ENCODE assay signal across 10 mouse cellular contexts in genomic region chr4:133496738-133497445, GRCm38 (mm10). TPM values are rescaled to one million over a fixed set of nuclear protein-coding genes. Genes with fewer than 3 reads are reported as not detected.
DNase-seq lines count a peak whose midpoint lies in the region; ATAC-seq and TF ChIP-seq lines count a peak whose summit lies in the region.
"Had no signal": no experiment of that assay in that cellular context is flagged by ENCODE, and none has a peak within 500 bp of the region (broad histone marks: within the 10 kb centered on the region; RNA-seq: fewer than 3 reads in every experiment).

No protein-coding gene starts in this region.

- no peak for ATAC-seq in forebrain, embryonic 11.5 days (replicated peaks; ENCODE audit: low FRiP score)
- ATAC-seq in limb, embryonic 15.5 days (ENCODE audit: insufficient number of reproducible peaks, low FRiP score, low TSS enrichment, low read depth): no peak

- H3K27me3 ChIP-seq in forebrain, embryonic 11.5 days (ENCODE audit: control insufficient read depth, insufficient read depth, low read length): peaks cover 61% of the 10 kb centered on the region
- H3K27me3 ChIP-seq in limb, embryonic 15.5 days: peaks cover 67% of the 10 kb centered on the region

- peak overlapping the region; percentile 78; the same call in 1 of the 2 replicates for H3K9ac ChIP-seq in ES-E14 (ENCODE audit: insufficient read depth, low read depth, low read length, poor library complexity, severe bottlenecking)
- no peak overlapping the region for H3K9ac ChIP-seq in forebrain, embryonic 11.5 days (ENCODE audit: low read length)
- no peak overlapping the region for H3K9ac ChIP-seq in limb, embryonic 15.5 days

- DNase-seq in gastrocnemius, adult 2 months: no peak
- DNase-seq in gastrocnemius, postnatal 14 days: no peak
- no peak for DNase-seq in ES-E14 (ENCODE audit: low read depth, low spot score)
- no peak for DNase-seq in forebrain, embryonic 11.5 days (ENCODE audit: low spot score)
- DNase-seq in layer of hippocampus, adult 9-10 months (ENCODE audit: low spot score): no peak
- DNase-seq in lung, postnatal 4 days: no peak
- DNase-seq in Muller cell, postnatal 12 days (ENCODE audit: inconsistent ontology term): no peak

- in situ Hi-C loops in ES-E14 (cut with MboI; ENCODE audit: low sequenced_read_pairs in 2 of 2, unreplicated experiment in 2 of 2): no loop called here

- peak overlapping the region; percentile 78 for H3K4me3 ChIP-seq in gastrocnemius, adult 2 months
- H3K4me3 ChIP-seq in ES-E14 (ENCODE audit: insufficient read depth in 1 of 2, low read depth in 1 of 2, low read length in 2 of 2, poor library complexity in 1 of 2, severe bottlenecking in 1 of 2): peak overlapping the region; percentile 79 to 82
- H3K4me3 ChIP-seq in forebrain, embryonic 11.5 days (ENCODE audit: low read depth, low read length): no peak overlapping the region; the same call in 1 of the 2 replicates
- peak overlapping the region; percentile 65 for H3K4me3 ChIP-seq in limb, embryonic 15.5 days

- no peaks in the 10 kb centered on the region for H3K36me3 ChIP-seq in ES-E14 (ENCODE audit: control insufficient read depth, insufficient read depth, low read length, poor library complexity, severe bottlenecking)
- H3K36me3 ChIP-seq in forebrain, embryonic 11.5 days (ENCODE audit: control insufficient read depth, insufficient read depth, low read length): no peaks in the 10 kb centered on the region
- no peaks in the 10 kb centered on the region for H3K36me3 ChIP-seq in limb, embryonic 15.5 days

- no peak for TF ChIP-seq CTCF in gastrocnemius, adult 2 months (IDR thresholded peaks at IDR 0.05)

- H3K9me3 ChIP-seq in ES-E14 (ENCODE audit: control insufficient read depth, insufficient read depth, low read depth, low read length): no peaks in the 10 kb centered on the region
- no peaks in the 10 kb centered on the region for H3K9me3 ChIP-seq in forebrain, embryonic 11.5 days (ENCODE audit: control insufficient read depth, low read length)
- no peaks in the 10 kb centered on the region for H3K9me3 ChIP-seq in limb, embryonic 15.5 days

- peak overlapping the region; percentile 100; the same call in 1 of the 2 replicates for H3K4me2 ChIP-seq in forebrain, embryonic 11.5 days (ENCODE audit: low read depth, low read length, severe bottlenecking)
- H3K4me2 ChIP-seq in limb, embryonic 15.5 days: peak overlapping the region; percentile 99; the same call in 1 of the 2 replicates

- H3K4me1 ChIP-seq in ES-E14 (ENCODE audit: control insufficient read depth in 2 of 2, insufficient read depth in 2 of 2, low read length in 2 of 2, poor library complexity in 1 of 2): peaks cover 3 to 11% of the 10 kb centered on the region in 2 experiments; a peak in 1 of 4 replicates
- peaks cover 12% of the 10 kb centered on the region for H3K4me1 ChIP-seq in forebrain, embryonic 11.5 days (replicated peaks; ENCODE audit: control insufficient read depth, insufficient read depth, low read length)
- H3K4me1 ChIP-seq in limb, embryonic 15.5 days: peaks cover 30% of the 10 kb centered on the region

- no peak overlapping the region for H3K27ac ChIP-seq in gastrocnemius, adult 2 months
- no peak overlapping the region for H3K27ac ChIP-seq in ES-E14 (ENCODE audit: insufficient read depth, low read depth, low read length, poor library complexity, severe bottlenecking)
- no peak overlapping the region for H3K27ac ChIP-seq in forebrain, embryonic 11.5 days (ENCODE audit: low read depth, low read length)
- H3K27ac ChIP-seq in limb, embryonic 15.5 days: no peak overlapping the region

- intact Hi-C loops in gastrocnemius, adult 2 months (cut with DNase I): no loop called here
- intact Hi-C loops in gastrocnemius, postnatal 14 days (cut with DNase I; ENCODE audit: low total_unique reads): loop anchor here (2.0 kb wide), 1 partner anchor 20 kb away; no protein-coding TSS in a partner anchor

- 25% methylated on average over 6 of the region's 6 CpGs for WGBS in forebrain, embryonic 11.5 days
- 21% methylated on average over 6 of the region's 6 CpGs for WGBS in limb, embryonic 15.5 days

TF ChIP-seq in ES-E14, 5 proteins besides CTCF, POLR2A, EP300 and RAD21:
- TF ChIP-seq HCFC1 (IDR thresholded peaks at IDR 0.05; ENCODE audit: borderline replicate concordance, insufficient read depth, low read length) (no peak), ZC3H11A (IDR thresholded peaks at IDR 0.05; ENCODE audit: borderline replicate concordance, low read depth, low read length) (no peak)

RNA-seq across cellular contexts. Expression of gene Trnp1, which starts 1.5 kb away (rescaled TPM):
- under 1 TPM; 0.36 to 0.61 TPM for total RNA-seq in gastrocnemius, adult 2 months (2021)
- 1 to 10 TPM; 1.1 to 1.7 TPM for total RNA-seq in gastrocnemius, postnatal 14 days (2021)
- total RNA-seq in ES-E14 (2012; rRNA removed): 0.90 and 0.94 TPM in 2 replicates
- polyA plus RNA-seq in forebrain, embryonic 11.5 days (2014; fragmentation: Nextera tagmentation; extraction: Ambion mirVana): 1.8 and 1.9 TPM in 2 replicates
- 3.7 and 4.0 TPM in 2 replicates for polyA plus RNA-seq in limb, embryonic 15.5 days (2015; fragmentation: Nextera tagmentation; extraction: Ambion mirVana)
- total RNA-seq: liver, adult 2 months had no signal

RNA-seq across cellular contexts. Expression of gene Tent5b, which starts 17.0 kb away (rescaled TPM):
- 1 to 10 TPM; 1.1 TPM for total RNA-seq in gastrocnemius, adult 2 months (2021)
- total RNA-seq in gastrocnemius, postnatal 14 days (2021): 1 to 10 TPM in 1 of 2 experiments, under 1 TPM in 1; 0.21 to 1.0 TPM
- total RNA-seq in ES-E14 (2012; rRNA removed): 7.5 and 8.5 TPM in 2 replicates
- polyA plus RNA-seq in forebrain, embryonic 11.5 days (2014; fragmentation: Nextera tagmentation; extraction: Ambion mirVana): 0.76 and 0.80 TPM in 2 replicates
- 11.8 and 12.6 TPM in 2 replicates for polyA plus RNA-seq in limb, embryonic 15.5 days (2015; fragmentation: Nextera tagmentation; extraction: Ambion mirVana)

RNA-seq across cellular contexts. Expression of gene Kdf1, which starts 21.9 kb away (rescaled TPM):
- total RNA-seq in gastrocnemius, adult 2 months (2021): not detected
- not detected for total RNA-seq in gastrocnemius, postnatal 14 days (2021)
- 3.4 and 4.1 TPM in 2 replicates for total RNA-seq in ES-E14 (2012; rRNA removed)
- polyA plus RNA-seq in forebrain, embryonic 11.5 days (2014; fragmentation: Nextera tagmentation; extraction: Ambion mirVana): 1.1 and 2.1 TPM in 2 replicates
- 22.7 and 22.9 TPM in 2 replicates for polyA plus RNA-seq in limb, embryonic 15.5 days (2015; fragmentation: Nextera tagmentation; extraction: Ambion mirVana)
- total RNA-seq: gastrocnemius, postnatal 4 days had no signal

RNA-seq across cellular contexts. Expression of gene Nudc, which starts 48.9 kb away (rescaled TPM):
- total RNA-seq in gastrocnemius, adult 2 months (2021): 10 to 100 TPM; 45.6 to 53.5 TPM
- total RNA-seq in gastrocnemius, postnatal 14 days (2021): 10 to 100 TPM; 49.4 to 51.3 TPM
- 340 and 358 TPM in 2 replicates for total RNA-seq in ES-E14 (2012; rRNA removed)
- polyA plus RNA-seq in forebrain, embryonic 11.5 days (2014; fragmentation: Nextera tagmentation; extraction: Ambion mirVana): 348 and 363 TPM in 2 replicates
- 247 and 256 TPM in 2 replicates for polyA plus RNA-seq in limb, embryonic 15.5 days (2015; fragmentation: Nextera tagmentation; extraction: Ambion mirVana)

RNA-seq across cellular contexts. Expression of gene Nr0b2, which starts 56.3 kb away (rescaled TPM):
- total RNA-seq in gastrocnemius, adult 2 months (2021): not detected
- total RNA-seq in gastrocnemius, postnatal 14 days (2021): not detected
- total RNA-seq in ES-E14 (2012; rRNA removed): 0.31 and 0.32 TPM in 2 replicates
- polyA plus RNA-seq in forebrain, embryonic 11.5 days (2014; fragmentation: Nextera tagmentation; extraction: Ambion mirVana): 0.16 TPM in 1 of 2 replicates, not detected in the other
- polyA plus RNA-seq in limb, embryonic 15.5 days (2015; fragmentation: Nextera tagmentation; extraction: Ambion mirVana): not detected in 2 replicates
- total RNA-seq: gastrocnemius, postnatal 4 days had no signal
